Mouse (Mus musculus): Measurements from ENCODE around the gene Igsf9. TPM values are rescaled to one million over a fixed set of nuclear protein-coding genes. Genes with fewer than 3 reads are reported as not detected.
A peak's percentile ranks its signal among the peaks of the same experiment; 100 is the strongest.

Igsf9 gene
- polyA plus RNA-seq, 1 experiment from 2014 or later, result 49.0 TPM

GRCm38 (mm10) chr1:172452911-172453310 lies 28.7 kb upstream of the Igsf9 start:
- no peak overlapping the region for H3K27ac ChIP-seq
- no peak overlapping the region for H3K4me3 ChIP-seq (replicated peaks)
- no peaks in the 10 kb centered on the region for H3K36me3 ChIP-seq
- no peaks in the 10 kb centered on the region for H3K27me3 ChIP-seq (replicated peaks)
- 66% methylated on average over 2 of the region's 2 CpGs for WGBS
- no peak for ATAC-seq (ENCODE audit: insufficient read depth, low FRiP score, low read depth)
- no peak overlapping the region for H3K4me2 ChIP-seq
- no peak overlapping the region for H3K9ac ChIP-seq
- no peaks in the 10 kb centered on the region for H3K9me3 ChIP-seq
- H3K4me1 ChIP-seq, result no peaks in the 10 kb centered on the region

DNA sequence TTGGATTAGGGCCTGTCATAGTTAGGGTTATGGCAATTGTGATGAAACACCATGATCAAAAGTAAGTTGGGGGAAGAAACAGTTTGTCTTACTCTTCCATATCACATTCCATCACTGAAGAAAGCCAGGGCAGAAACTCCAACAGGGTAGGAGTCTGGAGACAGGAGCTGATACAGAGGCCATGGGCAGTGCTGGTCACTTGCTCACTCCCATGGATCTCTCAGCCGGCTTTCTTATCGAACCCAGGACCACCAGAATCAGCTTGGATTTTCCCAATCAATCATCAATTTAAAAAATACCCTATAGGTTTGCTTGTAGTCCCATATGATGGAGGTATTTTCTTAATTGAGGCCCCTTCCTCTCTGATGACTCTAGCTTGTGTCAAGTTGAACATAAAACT lies 27.8 kb upstream of the Igsf9 start:
- Histone ChIP-seq H3K9ac (no peak overlapping the region), H3K36me3 (no peaks in the 10 kb centered on the region), H3K9me3 (no peaks in the 10 kb centered on the region), H3K4me1 (no peaks in the 10 kb centered on the region), H3K4me2 (no peak overlapping the region), H3K4me3 (replicated peaks) (no peak overlapping the region), H3K27me3 (replicated peaks) (no peaks in the 10 kb centered on the region), H3K27ac (no peak overlapping the region)
- no peak for ATAC-seq (ENCODE audit: insufficient read depth, low FRiP score, low read depth)
- 95% methylated on average over 2 of the region's 2 CpGs for WGBS

DNA sequence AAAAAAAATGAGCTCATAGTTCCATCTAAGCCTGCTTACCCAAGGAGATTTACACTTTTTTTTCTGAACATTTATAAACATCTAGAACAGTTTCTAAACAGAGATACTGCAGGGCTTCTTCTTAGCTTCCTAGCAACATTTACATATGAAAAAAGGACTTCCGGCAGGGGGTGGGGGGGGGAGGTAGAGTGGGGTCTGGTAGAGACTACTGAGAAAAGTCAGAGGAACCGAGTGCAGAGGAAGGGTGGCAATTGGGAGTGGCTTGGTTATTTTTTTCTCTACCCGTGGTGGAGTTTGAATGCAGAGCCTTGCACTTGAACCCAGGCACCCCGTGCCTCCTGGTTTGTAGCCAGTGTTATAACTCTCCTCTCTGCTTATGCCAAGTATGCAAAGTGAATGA lies 26.2 kb upstream of the Igsf9 start:
- Histone ChIP-seq H3K27me3 (replicated peaks) (no peaks in the 10 kb centered on the region), H3K4me2 (no peak overlapping the region), H3K36me3 (no peaks in the 10 kb centered on the region), H3K4me1 (no peaks in the 10 kb centered on the region), H3K27ac (peak overlapping the region; percentile 14; the same call in 1 of the 2 replicates), H3K9me3 (no peaks in the 10 kb centered on the region), H3K4me3 (replicated peaks) (no peak overlapping the region), H3K9ac (no peak overlapping the region)
- no peak for ATAC-seq (ENCODE audit: insufficient read depth, low FRiP score, low read depth)
- whole genome bisulfite sequencing, result 25% methylated on average over 4 of the region's 4 CpGs

GRCm38 (mm10) chr1:172456001-172456677 lies 25.4 kb upstream of the Igsf9 start:
- Histone ChIP-seq H3K4me2 (no peak overlapping the region), H3K27ac (peak overlapping the region; percentile 14; the same call in 1 of the 2 replicates), H3K9ac (no peak overlapping the region), H3K4me3 (replicated peaks) (no peak overlapping the region), H3K27me3 (replicated peaks) (no peaks in the 10 kb centered on the region), H3K36me3 (no peaks in the 10 kb centered on the region), H3K4me1 (no peaks in the 10 kb centered on the region), H3K9me3 (no peaks in the 10 kb centered on the region)
- ATAC-seq (ENCODE audit: insufficient read depth, low FRiP score, low read depth), result no peak; the same call in 1 of the 2 replicates
- 51% methylated on average over 7 of the region's 7 CpGs for WGBS

GRCm38 (mm10) chr1:172457196-172457595 lies 24.4 kb upstream of the Igsf9 start:
- no peak overlapping the region for H3K4me3 ChIP-seq (replicated peaks)
- no peaks in the 10 kb centered on the region for H3K4me1 ChIP-seq
- no peak for ATAC-seq (ENCODE audit: insufficient read depth, low FRiP score, low read depth)
- no peaks in the 10 kb centered on the region for H3K27me3 ChIP-seq (replicated peaks)
- 59% methylated on average over 3 of the region's 3 CpGs for WGBS
- no peak overlapping the region for H3K27ac ChIP-seq
- H3K36me3 ChIP-seq, result no peaks in the 10 kb centered on the region
- no peak overlapping the region for H3K9ac ChIP-seq
- no peaks in the 10 kb centered on the region for H3K9me3 ChIP-seq
- no peak overlapping the region for H3K4me2 ChIP-seq

- Histone ChIP-seq H3K9me3 (no peaks in the 10 kb centered on the region), H3K27me3 (replicated peaks) (no peaks in the 10 kb centered on the region), H3K36me3 (no peaks in the 10 kb centered on the region), H3K4me1 (no peaks in the 10 kb centered on the region), H3K4me2 (no peak overlapping the region), H3K9ac (no peak overlapping the region), H3K27ac (no peak overlapping the region), H3K4me3 (replicated peaks) (no peak overlapping the region)
- WGBS, result 76% methylated on average over 3 of the region's 3 CpGs
- no peak for ATAC-seq (ENCODE audit: insufficient read depth, low FRiP score, low read depth)
Measured at GRCm38 (mm10) chr1:172458041-172458440, 23.5 kb upstream of the Igsf9 start.

- no peak overlapping the region for H3K9ac ChIP-seq
- no peaks in the 10 kb centered on the region for H3K27me3 ChIP-seq (replicated peaks)
- no peaks in the 10 kb centered on the region for H3K9me3 ChIP-seq
- H3K4me2 ChIP-seq, result no peak overlapping the region
- 60% methylated on average over 2 of the region's 2 CpGs for WGBS
- ATAC-seq (ENCODE audit: insufficient read depth, low FRiP score, low read depth), result no peak
- no peaks in the 10 kb centered on the region for H3K36me3 ChIP-seq
- no peak overlapping the region for H3K4me3 ChIP-seq (replicated peaks)
- no peaks in the 10 kb centered on the region for H3K4me1 ChIP-seq
- 0 out of 2 replicates have a peak overlapping the region, but pooled peaks have one; percentile 6 for H3K27ac ChIP-seq
Measured at GRCm38 (mm10) chr1:172461602-172462001, 20.0 kb upstream of the Igsf9 start.

DNA sequence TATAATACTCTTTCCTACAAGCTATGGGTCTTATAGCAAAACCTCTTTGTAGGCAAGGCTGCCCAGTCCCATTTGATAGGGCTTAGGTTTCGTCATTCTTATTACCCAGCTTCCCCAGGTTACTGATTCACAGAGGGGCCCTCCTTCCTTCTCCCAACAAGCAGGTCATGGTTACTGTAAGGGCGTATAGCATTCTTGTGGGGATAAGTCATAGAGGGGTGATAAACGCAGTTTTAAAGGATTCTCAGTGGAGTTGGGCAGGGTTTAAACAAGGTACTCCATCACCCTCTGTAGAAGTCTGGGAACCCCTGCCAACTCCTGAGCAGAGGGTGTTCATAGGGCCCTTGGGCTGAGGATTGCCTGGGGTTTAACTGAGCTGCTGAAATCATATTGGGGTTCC lies 19.1 kb upstream of the Igsf9 start:
- H3K4me3 ChIP-seq (replicated peaks), result no peak overlapping the region
- no peak overlapping the region for H3K9ac ChIP-seq
- 51% methylated on average over 3 of the region's 3 CpGs for WGBS
- ATAC-seq (ENCODE audit: insufficient read depth, low FRiP score, low read depth), result peak; percentile 88; the same call in 1 of the 2 replicates
- H3K9me3 ChIP-seq, result no peaks in the 10 kb centered on the region
- no peaks in the 10 kb centered on the region for H3K4me1 ChIP-seq
- no peaks in the 10 kb centered on the region for H3K36me3 ChIP-seq
- H3K4me2 ChIP-seq, result no peak overlapping the region
- peak overlapping the region; percentile 71; the same call in 1 of the 2 replicates for H3K27ac ChIP-seq
- H3K27me3 ChIP-seq (replicated peaks), result no peaks in the 10 kb centered on the region

DNA sequence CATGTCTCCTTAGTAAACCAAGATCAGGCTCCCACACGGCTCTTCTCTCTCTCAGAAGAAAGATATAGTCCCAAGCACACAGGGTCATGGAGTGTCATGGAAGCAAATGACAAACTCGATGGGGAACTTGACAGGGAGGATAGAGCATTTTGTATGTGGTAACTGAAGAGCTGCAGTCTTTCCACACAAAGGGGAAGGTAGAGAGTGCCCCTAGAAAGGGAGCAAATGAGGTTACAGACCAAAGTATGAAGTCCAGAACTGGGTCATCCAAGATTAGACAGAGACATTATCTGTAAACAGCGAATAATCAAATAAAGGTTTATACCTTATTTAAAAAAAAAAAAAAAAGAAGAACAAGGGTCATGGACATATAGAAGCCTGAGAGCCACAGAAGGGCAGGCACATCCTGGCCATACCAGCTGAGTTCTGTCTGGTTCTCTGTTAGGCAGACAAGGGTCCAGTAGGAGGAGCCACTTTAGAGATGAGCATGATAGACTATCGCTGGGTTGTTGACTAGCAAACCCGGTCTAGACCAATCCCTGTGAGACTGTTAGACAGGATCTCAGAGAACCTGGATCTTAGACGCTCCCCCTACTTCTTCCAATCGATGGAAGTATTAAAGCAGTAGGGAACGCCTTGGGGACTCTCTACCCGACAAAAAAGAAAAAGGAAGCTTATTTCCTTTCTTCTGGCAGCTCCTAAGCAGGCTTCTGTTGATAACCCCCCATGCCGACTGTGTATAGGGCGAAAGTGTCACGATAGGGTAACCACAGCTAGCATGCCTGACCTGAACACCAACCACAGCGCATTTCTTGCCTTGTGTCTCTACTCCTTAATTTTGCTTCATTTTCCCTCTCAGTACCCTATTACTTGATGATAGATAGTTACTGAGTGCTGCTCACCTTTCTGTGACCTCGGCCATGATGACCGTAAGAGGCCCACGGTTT lies 17.9 kb upstream of the Igsf9 start:
- no peak overlapping the region for H3K4me2 ChIP-seq
- no peaks in the 10 kb centered on the region for H3K4me1 ChIP-seq
- no peak for ATAC-seq (ENCODE audit: insufficient read depth, low FRiP score, low read depth)
- no peaks in the 10 kb centered on the region for H3K36me3 ChIP-seq
- H3K27ac ChIP-seq, result no peak overlapping the region
- H3K4me3 ChIP-seq (replicated peaks), result no peak overlapping the region
- H3K9me3 ChIP-seq, result no peaks in the 10 kb centered on the region
- H3K27me3 ChIP-seq (replicated peaks), result no peaks in the 10 kb centered on the region
- 66% methylated on average over 16 of the region's 16 CpGs for WGBS
- no peak overlapping the region for H3K9ac ChIP-seq

DNA sequence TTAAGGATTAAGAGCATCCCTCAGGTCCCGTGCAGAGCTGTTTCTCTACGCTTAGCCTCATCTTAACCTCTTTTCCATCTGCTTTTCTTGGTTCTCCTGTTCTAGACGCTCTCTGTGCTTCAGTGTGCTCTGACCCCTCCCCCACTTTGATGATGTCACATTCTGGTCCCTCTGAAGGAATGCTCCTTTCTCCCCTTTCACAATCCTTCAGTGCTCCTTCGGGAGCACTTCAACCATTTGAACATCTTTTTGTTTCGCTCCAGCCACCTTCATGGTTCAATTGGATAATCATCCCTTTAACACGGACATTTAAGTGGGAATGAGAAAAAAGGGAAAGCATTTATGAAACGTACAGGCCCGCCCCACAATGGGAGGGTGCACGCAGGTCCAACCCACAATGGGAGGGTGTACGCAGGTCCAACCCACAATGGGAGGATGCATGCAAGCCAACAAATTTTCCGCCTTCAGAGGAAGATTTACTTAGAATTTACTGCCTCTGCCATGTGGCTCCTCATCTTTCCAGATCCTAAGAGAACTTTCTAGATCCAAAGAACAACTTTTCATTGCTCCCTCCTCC lies 13.2 kb upstream of the Igsf9 start:
- Histone ChIP-seq H3K36me3 (no peaks in the 10 kb centered on the region), H3K4me3 (replicated peaks) (no peak overlapping the region), H3K9ac (no peak overlapping the region), H3K9me3 (no peaks in the 10 kb centered on the region), H3K4me1 (peaks cover 5% of the 10 kb centered on the region; the same call in 1 of the 2 replicates), H3K4me2 (no peak overlapping the region), H3K27me3 (replicated peaks) (no peaks in the 10 kb centered on the region), H3K27ac (no peak overlapping the region)
- no peak for ATAC-seq (ENCODE audit: insufficient read depth, low FRiP score, low read depth)
- WGBS, result 83% methylated on average over 11 of the region's 11 CpGs

DNA sequence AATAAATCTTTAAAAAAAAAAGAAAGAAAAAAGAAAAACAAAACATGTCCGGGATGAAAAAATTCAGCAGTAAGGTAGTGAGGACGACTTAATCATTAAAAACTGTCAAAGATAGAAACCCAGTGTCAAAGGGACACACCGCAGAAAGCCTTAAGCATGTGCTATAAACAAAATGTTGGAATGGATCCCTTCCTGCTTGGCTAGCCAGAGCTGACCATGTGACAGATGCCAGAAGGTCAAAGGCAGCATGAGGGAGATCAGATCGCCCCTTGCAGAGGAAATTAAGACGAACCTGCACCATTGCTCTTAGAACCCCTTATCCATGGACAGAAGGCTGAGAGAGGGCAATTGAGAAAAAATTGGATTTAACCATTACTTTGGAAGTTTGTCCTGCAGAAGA lies 12.2 kb upstream of the Igsf9 start:
- no peaks in the 10 kb centered on the region for H3K36me3 ChIP-seq
- ATAC-seq (ENCODE audit: insufficient read depth, low FRiP score, low read depth), result no peak

More for the DNA sequence above, 12.2 kb upstream of the Igsf9 start:
- WGBS, result 33% methylated on average over 5 of the region's 5 CpGs
- peaks cover 5% of the 10 kb centered on the region; the same call in 1 of the 2 replicates for H3K4me1 ChIP-seq
- H3K27me3 ChIP-seq (replicated peaks), result no peaks in the 10 kb centered on the region
- no peaks in the 10 kb centered on the region for H3K9me3 ChIP-seq
- H3K27ac ChIP-seq, result no peak overlapping the region
- H3K4me3 ChIP-seq (replicated peaks), result no peak overlapping the region
- H3K4me2 ChIP-seq, result no peak overlapping the region
- no peak overlapping the region for H3K9ac ChIP-seq
